Mouse (Mus musculus) kidney, postnatal 4 days (tissue): ENCODE measurements around the gene Sdc4.

ENCODE experiments used
- DNase-seq, 2 experiments: peaks; one replicate each; pipeline ENCODE4 v3.0.0; 2021; ENCODE audit warnings: mixed read lengths in 2 of 2

Sdc4 gene

DNA sequence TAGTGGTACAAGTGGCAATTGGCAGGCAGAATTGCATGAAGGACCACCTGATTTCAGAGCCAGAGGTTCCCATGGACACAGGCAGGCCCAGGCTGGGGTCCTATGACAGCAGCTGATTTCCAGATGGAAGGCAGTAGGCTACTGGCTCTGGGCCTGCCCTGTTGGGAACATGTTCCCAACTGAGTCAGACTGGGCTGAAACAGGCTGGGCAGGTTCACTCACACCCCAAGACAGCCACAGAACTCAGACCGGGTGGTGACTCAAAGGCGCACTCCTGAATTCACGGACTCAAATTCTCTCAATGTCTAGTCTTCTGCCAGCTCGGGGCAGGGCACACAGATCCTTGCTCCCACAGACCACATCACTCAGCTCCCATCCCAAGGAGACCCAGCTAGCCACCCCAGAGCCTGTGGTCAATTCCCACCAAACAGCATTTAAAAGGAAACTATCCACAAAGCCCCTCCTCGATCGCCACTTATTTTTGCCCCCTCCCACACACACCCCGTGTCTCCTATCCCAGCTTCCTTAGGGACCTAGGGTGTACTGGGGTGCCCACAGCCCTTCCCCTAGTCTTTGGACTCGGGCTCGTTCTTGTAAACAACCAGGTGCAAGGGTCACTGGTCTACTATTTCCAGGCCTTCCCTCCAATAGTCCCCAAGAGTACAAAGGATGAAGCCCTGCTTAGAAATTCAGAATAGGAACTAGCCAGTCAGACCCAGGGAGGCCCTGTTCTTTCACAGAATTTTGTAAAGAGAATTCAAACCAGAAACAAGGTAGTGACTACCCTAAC, 11.8 kb downstream of the Sdc4 start:
- peak in 1 of 2 experiments; percentile 39 for DNase-seq

DNA sequence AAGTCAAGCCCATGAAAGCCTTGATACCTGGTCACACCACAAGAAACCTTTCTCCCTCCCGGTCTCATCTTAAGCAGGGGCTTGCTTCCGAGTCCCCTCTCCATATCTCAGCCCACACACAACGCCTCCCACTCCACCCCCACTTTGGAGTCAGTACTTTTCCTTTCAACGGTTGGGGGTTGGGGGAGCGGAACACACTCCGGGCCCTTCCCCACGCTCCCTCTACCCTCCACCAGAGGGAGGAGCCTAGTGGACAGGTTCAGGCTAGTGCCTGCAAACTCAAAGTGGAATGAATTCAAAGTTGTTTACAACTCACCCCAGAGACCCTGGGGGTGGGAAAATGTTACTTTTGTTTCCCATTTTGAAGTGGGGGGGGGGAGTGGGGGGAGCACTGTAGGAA, 13.0 kb downstream of the Sdc4 start:
- DNase-seq: peak; percentile 63 to 77

DNA sequence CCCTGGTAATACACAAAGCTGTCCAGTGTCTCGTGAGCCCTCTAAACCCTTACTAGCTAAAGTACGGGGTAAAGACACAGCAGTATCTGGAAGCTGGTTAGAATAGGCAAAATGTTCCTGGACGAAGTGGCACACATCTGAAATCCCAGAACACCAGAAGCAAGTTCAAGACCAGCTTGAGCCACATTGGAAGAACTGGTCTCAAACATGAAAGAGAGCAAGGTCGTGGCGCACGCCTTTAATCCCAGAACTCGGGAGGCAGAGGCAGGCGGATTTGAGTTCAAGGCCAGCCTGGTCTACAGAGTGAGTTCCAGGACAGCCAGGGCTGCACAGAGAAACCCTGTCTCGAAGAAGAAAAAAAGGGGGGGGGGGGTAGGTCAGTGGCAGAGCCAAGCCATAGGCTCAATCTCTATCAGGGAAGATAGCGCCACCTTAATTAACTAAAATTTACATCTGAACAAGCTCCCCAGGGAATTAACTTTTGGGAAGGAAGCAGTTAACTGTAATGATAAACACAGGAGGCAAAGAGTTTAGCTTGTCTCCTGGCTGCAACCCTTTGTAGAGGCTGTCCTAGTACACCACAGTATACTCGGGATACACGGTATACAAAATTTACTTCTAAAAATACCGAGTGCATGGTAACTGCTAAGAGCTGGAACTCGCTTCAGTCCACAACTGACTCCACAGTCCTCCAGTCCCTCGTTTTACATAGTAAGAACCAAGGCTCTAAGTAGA, 13.6 kb downstream of the Sdc4 start:
- DNase-seq: no peak

DNA sequence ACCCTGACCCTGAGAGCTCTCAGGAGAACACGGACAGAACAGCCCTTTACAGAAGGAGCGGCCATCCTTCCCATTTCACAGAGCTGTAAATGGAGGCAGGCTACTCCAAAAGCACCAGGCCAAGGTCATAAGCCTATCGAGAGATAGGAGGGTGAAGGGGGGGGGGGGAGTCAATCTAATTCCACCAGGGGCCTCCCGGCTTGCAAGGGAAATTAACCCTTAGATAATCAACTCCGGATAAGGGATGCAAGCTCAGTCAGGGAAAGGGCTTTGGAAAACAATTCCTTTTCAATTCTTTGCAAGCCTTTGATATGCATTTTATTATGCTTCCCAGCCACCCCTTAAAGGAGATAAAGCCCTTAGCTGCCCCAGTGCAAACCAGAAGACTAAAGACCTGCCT, 15.2 kb downstream of the Sdc4 start:
- DNase-seq: no peak

DNA sequence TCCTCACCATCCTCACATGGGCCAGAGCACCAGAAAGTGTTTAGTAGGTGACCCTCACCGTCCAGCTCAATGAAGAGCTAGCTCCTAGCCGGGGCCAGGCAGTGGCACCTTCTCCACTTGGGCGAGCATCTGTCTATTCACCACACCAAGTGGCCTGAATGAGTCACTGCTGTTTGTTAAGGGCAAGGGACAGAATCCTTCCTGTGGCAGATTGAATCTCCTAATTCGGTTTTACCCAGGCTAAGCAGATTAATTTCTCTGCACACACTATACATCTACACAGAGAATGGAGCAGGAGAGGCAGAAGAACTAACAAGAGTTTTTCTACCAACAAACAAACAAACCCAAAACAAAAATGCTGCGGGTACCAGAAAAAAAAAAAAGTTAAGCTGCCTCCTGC, 16.7 kb downstream of the Sdc4 start:
- no peak for DNase-seq

DNA sequence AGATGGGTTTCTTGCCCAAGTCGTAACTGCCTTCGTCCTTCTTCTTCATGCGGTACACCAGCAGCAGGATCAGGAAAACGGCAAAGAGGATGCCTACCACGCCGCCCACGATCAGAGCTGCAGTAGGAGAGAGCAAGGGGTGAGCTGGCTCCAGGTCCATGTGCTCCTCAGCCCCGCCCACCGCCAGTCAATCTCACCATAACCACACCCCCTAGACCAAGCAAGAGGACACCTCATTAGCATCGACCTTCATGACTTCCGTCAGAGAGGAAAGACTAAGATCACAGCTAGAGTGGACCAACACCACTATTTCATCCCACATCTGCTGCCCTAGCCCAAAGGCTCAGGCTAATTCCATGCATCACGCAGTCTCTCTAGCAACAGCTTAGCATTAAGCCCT, 17.6 kb downstream of the Sdc4 start:
- peak in 1 of 2 experiments; percentile 60 for DNase-seq

DNA sequence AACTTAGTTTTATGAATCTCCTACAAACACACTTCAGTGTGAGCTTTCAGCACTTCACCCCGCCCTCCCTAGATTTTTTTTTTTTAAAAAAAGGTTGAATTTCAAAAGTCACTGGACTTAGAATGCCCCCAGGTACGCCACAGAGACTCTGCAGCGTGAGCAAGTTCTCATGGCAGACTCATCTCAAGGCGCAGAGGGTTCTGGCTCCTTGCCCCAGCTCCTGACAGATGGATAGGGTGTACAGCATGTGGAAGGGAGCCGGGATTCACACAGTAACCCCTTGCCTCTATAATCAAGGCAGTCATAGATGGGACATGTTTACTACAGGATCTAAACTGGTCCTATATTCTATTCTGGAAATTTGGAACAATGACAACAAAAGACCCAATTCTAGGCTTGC, 18.3 kb downstream of the Sdc4 start:
- no peak for DNase-seq

DNA sequence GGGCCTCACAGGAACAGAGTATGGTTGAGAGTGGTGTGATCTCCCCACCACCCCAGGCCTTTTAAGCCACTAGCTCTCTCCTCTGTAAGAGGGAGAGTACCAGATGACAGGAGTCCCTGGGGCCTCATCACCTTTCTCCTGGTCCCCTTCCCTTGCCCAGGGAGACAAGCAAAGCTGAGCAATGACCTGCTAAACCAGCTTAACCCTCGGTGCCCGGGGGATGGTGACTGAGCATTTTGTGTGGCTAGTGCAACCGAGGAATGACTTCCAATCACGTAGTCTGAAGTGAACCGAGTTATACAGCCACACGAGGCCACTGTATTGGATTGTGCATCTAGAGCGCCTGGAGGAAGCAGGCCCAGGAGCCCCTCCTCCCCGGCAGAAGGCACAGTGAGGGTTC, 19.3 kb downstream of the Sdc4 start:
- DNase-seq: peak in 1 of 2 experiments; percentile 1

DNA sequence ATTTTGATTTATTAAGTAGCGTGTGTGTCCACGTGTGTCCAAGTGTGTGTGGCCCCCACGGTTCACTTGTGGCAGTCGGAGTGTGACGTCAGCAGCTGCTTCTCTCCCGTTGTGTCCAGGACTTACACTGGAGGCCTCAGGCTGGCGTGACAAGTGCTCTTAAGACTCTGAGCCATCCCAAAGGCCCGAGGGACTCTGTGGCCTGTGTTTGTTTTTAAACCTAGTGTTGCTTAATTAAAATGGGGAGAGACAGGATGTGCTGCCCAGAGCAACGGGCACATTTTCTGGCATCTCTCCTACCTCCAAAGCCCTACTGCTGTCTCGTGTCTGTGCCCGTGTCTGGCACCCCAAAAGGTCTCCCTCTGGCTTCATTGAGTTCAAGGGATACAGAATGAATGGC, 20.2 kb downstream of the Sdc4 start:
- peak in 1 of 2 experiments; percentile 11 for DNase-seq

DNA sequence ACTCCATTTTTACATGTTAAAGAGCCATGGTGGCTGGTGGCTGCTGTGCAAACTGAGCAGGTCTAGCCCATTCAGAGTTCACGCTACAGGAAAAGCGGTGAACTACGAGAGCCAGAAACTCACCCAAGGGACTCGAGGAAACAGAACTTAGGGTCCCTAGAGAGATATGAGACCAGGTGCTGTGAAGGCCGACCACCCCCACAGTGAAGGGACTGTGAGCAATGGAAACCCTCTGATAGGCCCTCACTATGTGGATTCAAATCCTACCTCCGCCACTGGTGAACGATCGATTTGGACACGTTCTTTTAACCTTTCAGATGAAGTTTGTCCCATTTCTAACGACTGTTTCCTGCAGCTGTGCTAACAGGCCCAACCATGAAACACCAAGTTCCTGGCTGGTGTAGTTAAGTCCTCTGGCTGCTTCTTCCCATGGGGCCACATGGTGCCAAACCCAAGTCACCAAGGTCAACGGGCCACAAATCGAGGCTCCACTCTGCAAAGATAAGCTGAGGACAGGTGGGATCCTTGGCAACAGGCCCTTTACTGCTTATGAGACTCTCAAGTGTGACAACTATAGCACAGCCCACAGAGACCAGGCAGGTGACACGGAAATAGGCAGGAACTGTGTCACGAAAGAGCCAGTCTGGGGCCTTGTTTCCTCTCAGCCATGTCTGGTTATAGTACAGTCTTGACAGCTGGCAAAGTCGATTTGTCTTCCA, 20.9 kb downstream of the Sdc4 start:
- DNase-seq: peak in 1 of 2 experiments; percentile 6

DNA sequence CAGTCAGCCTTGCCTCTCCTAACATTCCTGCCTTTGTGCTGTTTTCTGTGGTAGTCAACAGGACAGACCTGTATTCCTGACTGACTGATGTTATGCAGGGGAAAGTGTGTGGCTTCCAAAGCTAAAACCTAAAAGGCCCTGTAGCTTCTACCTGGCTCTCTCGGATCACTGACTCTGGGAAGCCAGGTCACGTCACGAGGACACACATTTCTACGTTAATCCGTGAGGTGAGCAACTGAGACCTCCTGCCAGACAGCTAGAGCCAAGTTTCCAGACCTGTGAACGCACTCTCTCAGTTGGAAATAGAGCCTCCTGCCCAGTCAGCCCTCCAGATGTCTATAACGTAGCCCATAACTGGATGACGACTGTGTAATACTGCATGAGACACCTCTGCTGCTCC, 21.7 kb downstream of the Sdc4 start:
- DNase-seq: peak in 1 of 2 experiments; percentile 2

DNA sequence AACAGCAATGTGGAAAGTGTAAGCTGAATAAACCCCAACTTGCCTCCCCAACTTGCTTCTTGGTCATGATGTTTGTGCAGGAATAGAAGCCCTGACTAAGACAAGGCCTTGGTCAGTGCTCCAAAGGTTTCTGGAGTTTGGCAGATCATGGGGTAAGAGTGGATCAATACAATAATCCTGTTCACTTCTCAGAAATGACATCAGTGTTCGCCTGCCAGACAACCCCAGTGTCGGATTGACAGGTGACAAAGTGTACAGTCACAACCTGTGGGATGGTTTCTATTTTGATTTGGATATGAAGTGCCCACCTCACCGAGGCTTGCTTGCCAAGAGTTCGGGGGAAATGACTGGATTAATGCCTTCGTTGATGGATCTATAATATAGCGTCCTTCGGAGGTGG, 22.4 kb downstream of the Sdc4 start:
- no peak for DNase-seq

DNA sequence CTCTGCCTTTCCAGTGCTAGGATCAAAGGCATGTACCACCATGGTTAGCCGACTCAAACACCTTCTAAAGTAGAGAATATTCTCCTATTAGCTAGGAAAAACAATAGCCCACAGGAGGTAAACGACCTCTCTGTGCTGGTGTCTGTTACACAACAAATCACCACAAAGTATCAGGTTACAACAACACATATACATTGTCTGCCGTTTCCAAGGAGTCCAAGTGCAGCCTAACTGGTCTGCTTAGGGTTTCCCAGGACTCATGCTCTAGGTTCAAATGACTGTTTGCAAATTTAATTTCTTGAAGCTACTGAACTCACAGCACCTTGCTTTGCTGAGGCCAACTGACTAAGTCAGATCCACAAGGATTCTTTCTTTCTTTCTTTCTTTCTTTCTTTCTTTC, 24.2 kb downstream of the Sdc4 start:
- no peak for DNase-seq

DNA sequence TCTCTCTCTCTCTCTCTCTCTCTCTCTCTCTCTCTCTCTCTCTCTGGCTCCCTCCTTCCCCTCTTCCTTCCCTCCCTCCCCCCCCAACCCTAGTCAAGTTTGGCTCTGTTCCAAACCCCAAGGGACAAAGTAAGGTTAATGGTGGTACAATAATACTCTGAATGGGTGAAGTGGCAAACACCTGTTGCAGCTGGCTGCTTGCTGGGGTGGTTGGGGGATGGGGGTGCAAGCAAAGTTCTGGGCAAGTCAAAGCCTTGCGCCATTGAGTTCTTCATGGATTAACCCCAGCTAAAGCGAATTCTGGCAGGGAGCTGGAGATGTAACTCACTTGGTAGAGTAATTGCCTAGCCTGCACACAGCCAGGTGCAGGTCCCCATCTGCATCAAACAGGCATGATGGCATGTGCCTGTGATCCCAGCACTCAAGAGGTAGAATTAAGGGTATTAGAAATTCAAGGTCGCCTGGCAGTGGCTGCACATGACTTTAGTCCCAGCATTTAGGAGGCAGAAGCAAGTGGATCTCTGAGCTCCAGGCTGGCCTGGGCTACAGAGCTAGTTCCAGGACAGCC, 25.3 kb downstream of the Sdc4 start:
- peak in 1 of 2 experiments; percentile 70 for DNase-seq

DNA sequence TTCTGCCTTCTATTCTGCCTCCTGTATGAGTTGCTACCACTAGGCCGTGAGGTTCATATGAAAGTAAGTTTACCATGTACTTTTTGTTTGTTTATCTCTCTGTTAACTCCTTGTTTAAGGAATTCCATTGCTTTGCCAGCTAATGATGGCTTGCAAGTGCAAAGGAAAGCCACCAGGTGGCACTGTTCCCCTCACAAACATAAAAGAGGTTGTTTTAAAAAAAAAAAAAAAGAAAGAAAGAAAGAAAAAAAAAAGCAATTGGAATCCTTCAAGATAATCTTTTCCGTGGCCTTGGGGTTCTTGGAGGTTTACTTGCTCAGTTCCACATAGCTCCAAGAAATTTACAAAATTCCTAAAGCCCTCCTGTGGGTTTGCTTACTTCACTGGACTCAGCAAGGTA, 26.5 kb downstream of the Sdc4 start:
- peak; percentile 58 to 60 for DNase-seq

DNA sequence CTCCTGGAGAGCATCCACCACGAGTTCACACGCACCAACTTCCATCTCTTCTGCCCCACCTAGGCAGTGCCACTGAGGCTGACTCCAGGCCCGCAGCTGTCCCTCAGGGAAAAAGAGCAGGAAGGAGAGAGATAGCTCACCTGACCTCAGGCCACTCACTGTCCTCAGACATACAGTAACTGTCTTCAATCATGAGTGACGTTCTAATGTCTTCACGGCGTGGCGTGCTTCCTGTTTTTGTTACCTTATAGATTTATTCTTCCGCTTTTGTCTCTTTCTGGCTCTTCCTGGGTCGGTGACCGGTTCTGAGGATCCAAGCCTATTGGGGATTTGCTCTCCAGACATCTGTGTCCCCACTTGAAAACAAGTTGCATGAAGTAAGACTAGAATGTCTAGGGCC, 29.1 kb downstream of the Sdc4 start:
- DNase-seq: no peak

DNA sequence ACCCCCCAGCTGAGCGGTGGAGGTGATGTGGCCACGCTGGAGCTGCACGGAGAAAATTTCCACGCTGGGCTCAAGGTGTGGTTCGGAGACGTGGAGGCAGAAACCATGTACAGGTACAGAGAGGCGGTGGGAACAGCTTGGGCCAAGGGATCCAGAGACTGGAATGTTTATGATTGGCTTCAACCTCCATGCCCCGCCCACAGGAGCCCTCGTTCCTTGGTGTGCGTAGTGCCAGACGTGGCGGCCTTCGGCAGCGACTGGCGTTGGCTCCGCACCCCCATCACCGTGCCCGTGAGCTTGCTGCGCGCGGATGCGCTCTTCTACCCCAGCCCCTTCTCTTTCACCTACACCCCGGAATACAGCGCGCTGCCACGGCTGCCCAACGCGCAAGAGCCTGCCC, 29.5 kb downstream of the Sdc4 start:
- DNase-seq: no peak

DNA sequence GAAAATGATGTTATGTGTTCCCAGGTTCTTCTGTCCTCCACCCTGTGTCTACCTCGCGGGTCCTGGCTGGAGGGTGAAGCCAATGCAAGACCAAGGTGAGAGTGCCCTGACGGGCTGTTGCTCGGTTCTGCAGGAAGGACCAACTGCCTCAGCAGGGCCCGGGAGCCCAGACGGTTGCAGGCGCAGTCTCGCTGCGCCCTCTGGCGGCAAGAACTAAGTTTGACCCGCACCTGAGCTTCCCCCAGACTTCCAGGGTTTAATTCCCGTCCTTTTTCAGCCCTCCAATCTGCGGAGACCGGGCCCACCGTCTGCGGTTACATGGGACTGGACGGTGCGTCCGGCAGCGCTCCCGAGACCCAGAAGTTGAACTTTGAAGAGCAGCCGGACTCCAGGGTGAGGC, 36.0 kb downstream of the Sdc4 start:
- peak; percentile 84 to 87 for DNase-seq

DNA sequence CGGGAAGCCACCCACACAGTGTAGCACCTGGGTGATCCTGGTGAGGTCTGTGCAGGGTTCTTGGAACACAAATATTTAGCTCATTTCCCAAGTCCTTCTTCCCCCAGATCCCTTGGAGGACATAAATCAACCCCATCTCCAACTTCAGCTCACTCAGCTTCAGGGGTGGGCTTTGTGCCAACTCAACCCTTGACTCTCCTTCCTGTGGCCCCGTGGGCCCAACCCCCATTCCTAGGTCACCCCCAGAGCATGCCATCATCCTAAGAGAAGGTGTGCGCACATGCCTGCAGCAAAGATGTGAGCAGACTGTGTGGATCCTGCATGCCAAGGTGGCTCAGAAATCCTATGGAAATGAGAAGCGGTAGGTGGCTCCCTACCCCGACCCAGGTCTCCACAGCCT, 38.2 kb downstream of the Sdc4 start:
- no peak for DNase-seq

DNA sequence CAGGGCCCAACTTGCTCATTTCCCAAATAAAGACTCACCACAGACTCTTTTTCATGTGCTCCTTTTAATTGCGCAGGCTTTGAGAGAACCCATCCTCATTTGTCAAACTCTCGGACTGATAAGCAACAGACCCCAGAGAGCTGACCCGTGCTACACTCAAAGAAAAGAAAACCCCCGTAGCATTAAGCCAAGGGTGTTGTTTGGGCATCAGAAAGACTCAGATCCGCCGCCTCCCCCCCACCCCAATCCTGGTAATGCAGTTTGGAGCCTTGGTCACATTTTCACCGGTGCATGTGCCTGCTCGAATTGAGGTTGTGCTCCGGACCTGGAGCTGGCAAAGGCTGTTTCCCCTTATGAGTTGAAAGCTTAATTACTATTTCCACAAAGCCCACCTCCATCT, 38.6 kb downstream of the Sdc4 start, which contains the start of gene Matn4:
TSS of gene Matn4 (minus strand) at position 101 of the 400 bp plus-strand sequence.
- no peak for DNase-seq

DNA sequence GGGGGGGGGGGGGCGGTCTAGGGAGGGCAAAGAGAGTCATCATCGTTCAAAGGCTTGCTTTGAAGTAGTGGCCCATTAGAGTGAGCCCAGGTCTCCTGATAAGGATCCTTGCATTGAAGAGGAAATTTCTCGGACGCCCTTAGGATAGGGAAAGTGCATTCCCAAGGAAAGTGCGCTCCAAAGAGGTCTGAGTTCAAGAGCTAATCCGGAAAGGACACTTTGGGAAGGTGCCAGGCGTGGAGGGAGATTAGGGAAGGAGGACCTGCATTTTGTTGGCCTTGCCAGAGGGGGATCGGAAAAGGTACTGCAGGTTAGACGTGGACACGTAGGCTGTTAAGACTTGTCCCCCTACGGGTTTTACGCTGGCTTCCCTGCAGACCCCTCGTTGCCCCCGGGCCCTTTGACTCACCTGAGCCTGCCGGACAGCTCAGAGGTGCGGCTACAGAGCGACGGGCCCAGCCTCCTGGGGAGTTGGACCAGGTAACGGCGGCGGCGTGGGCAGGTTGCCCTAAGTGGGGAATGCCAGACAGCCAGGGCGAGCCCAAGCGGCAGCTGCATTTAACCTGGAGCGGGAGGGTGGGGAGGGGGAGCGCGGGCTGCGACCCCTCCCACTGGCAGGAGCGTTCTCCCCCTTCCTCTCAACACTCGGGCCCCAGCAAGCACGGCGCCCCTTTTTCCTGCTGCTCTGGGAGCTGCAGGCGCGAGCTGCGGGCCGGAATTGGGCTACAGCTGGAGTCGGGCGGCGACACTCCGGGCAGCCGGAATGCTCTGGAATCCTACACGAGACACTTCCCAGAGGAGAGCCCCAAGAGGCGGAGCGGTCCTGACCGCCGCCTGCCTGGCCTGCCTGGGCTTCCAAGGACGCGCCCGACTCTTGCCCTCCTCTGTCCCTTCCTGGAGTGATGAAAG, 39.4 kb downstream of the Sdc4 start:
- peak; percentile 70 to 77 for DNase-seq
